Mouse (Mus musculus) lung, postnatal 0 days (tissue): ENCODE measurements around the gene Pbx2. TPM values are rescaled to one million over a fixed set of nuclear protein-coding genes. Genes with fewer than 3 reads are reported as not detected.

Source experiments
- ATAC-seq: fragments of 200-750 bp; cut with Nextera tagmentation; 2 replicates; pipeline ENCODE4 v1.8.0; 2017; ENCODE audit warnings: moderate library complexity
- DNase-seq: peaks from one replicate; pipeline ENCODE4 v3.0.0-alpha.2; 2016; ENCODE audit warnings: low spot score
- H3K27ac ChIP-seq: fragments of 300-500 bp; sonication (generic); 2 replicates; pipeline ENCODE4 v1.5.1; 2014; ENCODE audit warnings: antibody characterized with exemption, mild to moderate bottlenecking, low read length, mixed read lengths
- H3K27me3 ChIP-seq: fragments of 300-500 bp; sonication (generic); replicated peaks from 2 replicates; pipeline ENCODE4 v1.6.1; 2014; ENCODE audit warnings: low read length, mixed read lengths; ENCODE audit not compliant: insufficient read depth
- H3K36me3 ChIP-seq: fragments of 300-500 bp; sonication (generic); 2 replicates; pipeline ENCODE4 v1.6.1; 2014; ENCODE audit warnings: low read length, mixed read lengths; ENCODE audit not compliant: insufficient read depth
- H3K4me1 ChIP-seq: fragments of 300-500 bp; sonication (generic); 2 replicates; pipeline ENCODE4 v1.6.1; 2014; ENCODE audit warnings: antibody characterized with exemption, low read depth, low read length, mixed read lengths; ENCODE audit not compliant: insufficient read depth
- H3K4me2 ChIP-seq: fragments of 300-500 bp; sonication (generic); replicated peaks from 2 replicates; pipeline ENCODE4 v1.6.1; 2014; ENCODE audit warnings: low read depth, mild to moderate bottlenecking, low read length, moderate library complexity, mixed read lengths
- H3K4me3 ChIP-seq: fragments of 300-500 bp; sonication (generic); 2 replicates; pipeline ENCODE4 v1.5.1; 2014; ENCODE audit warnings: low read depth, low read length
- H3K9ac ChIP-seq: fragments of 300-500 bp; sonication (generic); replicated peaks from 2 replicates; pipeline ENCODE4 v1.6.1; 2014; ENCODE audit warnings: low read depth, mild to moderate bottlenecking
- H3K9me3 ChIP-seq: fragments of 300-500 bp; sonication (generic); 2 replicates; pipeline ENCODE4 v1.6.1; 2016; ENCODE audit warnings: low read length, mixed read lengths
- CTCF ChIP-seq: IDR thresholded peaks from 2 replicates; pipeline ENCODE4 v1.5.1; 2016; ENCODE audit warnings: antibody characterized with exemption, mild to moderate bottlenecking
- EP300 ChIP-seq: IDR thresholded peaks from 2 replicates; pipeline ENCODE4 v1.6.1; 2016; ENCODE audit warnings: antibody characterized with exemption, mild to moderate bottlenecking, control low read depth
- WGBS: fragments of 180-500 bp; shearing (Covaris S2); extraction: QIAGEN DNeasy Blood & Tissue Kit; methylation state at CpG from one replicate; pipeline ENCODE4 v1.1.7; 2014; 5-methylcytosine and 5-hydroxymethylcytosine counted together
- polyA plus RNA-seq: library from polyadenylated mRNA; unstranded; fragments of >200 nt; fragmentation: Nextera tagmentation; extraction: Ambion mirVana; gene quantifications from 2 replicates; pipeline ENCODE4 v1.2.1, GENCODE M21; 2015

Gene Pbx2
- polyA plus RNA-seq, 1 experiment from 2014 or later: 15.0 TPM

DNA sequence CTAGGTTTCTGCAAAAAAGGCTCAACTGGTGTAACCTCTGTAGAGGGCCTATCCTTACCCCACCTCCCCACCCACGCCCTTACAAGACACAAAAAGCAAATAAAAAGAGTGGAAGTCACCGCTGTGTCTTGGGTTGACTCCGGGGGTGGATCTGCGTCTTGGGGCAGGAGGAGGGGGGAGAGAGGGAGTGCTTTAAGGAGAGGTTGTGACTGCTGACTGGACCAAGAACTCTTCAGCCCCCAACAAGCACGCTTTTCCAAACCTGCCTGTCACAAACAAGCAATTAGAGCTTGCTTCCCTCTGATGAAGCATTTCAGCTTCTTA is 37.5 kb downstream of the Pbx2 start:
- Histone ChIP-seq H3K27me3 (peaks cover 32% of the 10 kb centered on the region), H3K27ac (no peak overlapping the region; the same call in 1 of the 2 replicates), H3K9ac (0 out of 2 replicates have a peak overlapping the region, but pooled peaks have one; percentile 46), H3K4me2 (peak overlapping the region; percentile 62), H3K9me3 (no peaks in the 10 kb centered on the region), H3K36me3 (no peaks in the 10 kb centered on the region), H3K4me3 (no peak overlapping the region), H3K4me1 (peaks cover 21% of the 10 kb centered on the region; the same call in 1 of the 2 replicates)
- ATAC-seq: no peak
- TF ChIP-seq EP300 (no peak), CTCF (no peak)
- 28% methylated on average over 5 of the region's 5 CpGs for WGBS
- DNase-seq: no peak

DNA sequence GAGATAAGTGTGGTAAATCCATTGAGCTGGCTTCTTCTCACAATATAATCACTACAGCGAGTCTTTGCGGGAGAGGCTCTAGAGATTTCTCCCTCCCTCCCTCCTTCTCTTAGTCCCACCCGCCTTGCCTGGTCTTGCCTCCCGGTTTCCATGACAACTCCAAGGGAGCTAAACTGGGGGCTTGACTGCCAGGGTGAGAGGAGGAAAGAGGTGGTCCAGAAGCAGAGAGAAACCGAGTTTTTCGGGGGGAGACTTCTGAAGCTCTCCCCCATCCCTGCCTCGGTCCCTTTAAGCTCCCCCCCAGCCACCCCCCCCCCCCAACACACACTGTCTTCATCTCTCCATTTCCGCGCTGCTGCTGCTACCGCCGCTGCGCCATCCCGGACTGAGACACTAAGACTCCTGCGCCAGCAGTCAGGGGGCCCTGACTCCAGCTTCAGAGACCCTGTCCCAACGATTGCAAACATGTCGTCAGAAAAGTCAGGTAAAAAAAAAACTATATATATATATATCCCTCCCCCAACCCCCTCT is 38.2 kb downstream of the Pbx2 start, which contains the start of gene Prrt1:
Prrt1 (plus strand) TSS at position 313 of the 531 bp plus-strand sequence.
- TF ChIP-seq EP300 (no peak), CTCF (no peak)
- peak within 1 kb of the TSS; percentile 62 for H3K4me2 ChIP-seq
- 0 out of 2 replicates have a peak within 1 kb of the TSS, but pooled peaks have one; percentile 46 for H3K9ac ChIP-seq
- H3K4me3 ChIP-seq: peak within 1 kb of the TSS; percentile 60
- 5% methylated on average over 16 of the region's 16 CpGs for WGBS
- H3K36me3 ChIP-seq: no peaks in the 10 kb centered on the region
- H3K27ac ChIP-seq: peak within 1 kb of the TSS; percentile 90; the same call in 1 of the 2 replicates
- no peaks in the 10 kb centered on the region for H3K9me3 ChIP-seq
- no peak for DNase-seq
- peaks cover 38% of the 10 kb centered on the region for H3K27me3 ChIP-seq
- H3K4me1 ChIP-seq: peaks cover 21% of the 10 kb centered on the region; the same call in 1 of the 2 replicates
- ATAC-seq: no peak

GRCm38 (mm10) chr17:34629796-34630603 is 38.9 kb downstream of the Pbx2 start:
- no peak overlapping the region for H3K27ac ChIP-seq
- peaks cover 42% of the 10 kb centered on the region for H3K27me3 ChIP-seq
- no peak for ATAC-seq
- TF ChIP-seq CTCF (no peak), EP300 (no peak)
- no peaks in the 10 kb centered on the region for H3K9me3 ChIP-seq
- H3K4me3 ChIP-seq: no peak overlapping the region
- DNase-seq: no peak
- no peaks in the 10 kb centered on the region for H3K36me3 ChIP-seq
- H3K9ac ChIP-seq: no peak overlapping the region
- H3K4me1 ChIP-seq: peaks cover 21% of the 10 kb centered on the region; the same call in 1 of the 2 replicates
- H3K4me2 ChIP-seq: peak overlapping the region; percentile 43
- WGBS: 24% methylated on average over 12 of the region's 12 CpGs

- H3K4me2 ChIP-seq: peak overlapping the region; percentile 43
- H3K9ac ChIP-seq: no peak overlapping the region
- DNase-seq (no peak), ATAC-seq (no peak)
- no peaks in the 10 kb centered on the region for H3K36me3 ChIP-seq
- H3K4me3 ChIP-seq: peak overlapping the region; percentile 17
- peaks cover 21% of the 10 kb centered on the region; the same call in 1 of the 2 replicates for H3K4me1 ChIP-seq
- TF ChIP-seq CTCF (no peak), EP300 (no peak)
- H3K27ac ChIP-seq: no peak overlapping the region
- no peaks in the 10 kb centered on the region for H3K9me3 ChIP-seq
- peaks cover 42% of the 10 kb centered on the region for H3K27me3 ChIP-seq
- 2% methylated on average over 30 of the region's 48 CpGs for WGBS
Measured at GRCm38 (mm10) chr17:34630761-34631301, 39.8 kb downstream of the Pbx2 start.

DNA sequence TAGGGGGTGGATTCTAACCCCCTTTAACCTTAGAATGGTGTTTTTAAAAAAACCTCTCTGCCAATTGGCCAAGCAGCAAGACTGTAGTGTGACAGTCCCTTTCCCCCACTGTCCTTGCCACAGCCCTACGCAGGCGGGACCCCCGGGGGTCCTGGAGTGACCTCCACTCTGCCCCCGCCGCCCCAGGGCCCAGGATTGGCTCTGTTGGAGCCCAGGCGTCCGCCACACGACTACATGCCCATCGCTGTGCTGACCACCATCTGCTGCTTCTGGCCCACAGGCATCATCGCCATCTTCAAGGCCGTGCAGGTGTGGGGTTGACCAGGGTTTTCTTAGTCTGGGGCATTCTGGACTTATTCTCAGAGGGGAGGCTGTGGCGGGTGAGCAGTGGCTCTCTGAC is 40.6 kb downstream of the Pbx2 start:
- ATAC-seq: no peak
- Histone ChIP-seq H3K27ac (no peak overlapping the region), H3K4me1 (peaks cover 15% of the 10 kb centered on the region; the same call in 1 of the 2 replicates), H3K36me3 (no peaks in the 10 kb centered on the region), H3K9ac (no peak overlapping the region), H3K9me3 (no peaks in the 10 kb centered on the region), H3K4me3 (peak overlapping the region; percentile 14; the same call in 1 of the 2 replicates), H3K27me3 (peaks cover 42% of the 10 kb centered on the region), H3K4me2 (peak overlapping the region; percentile 43)
- DNase-seq: no peak
- no peak for TF ChIP-seq EP300
- 17% methylated on average over 11 of the region's 12 CpGs for WGBS

DNA sequence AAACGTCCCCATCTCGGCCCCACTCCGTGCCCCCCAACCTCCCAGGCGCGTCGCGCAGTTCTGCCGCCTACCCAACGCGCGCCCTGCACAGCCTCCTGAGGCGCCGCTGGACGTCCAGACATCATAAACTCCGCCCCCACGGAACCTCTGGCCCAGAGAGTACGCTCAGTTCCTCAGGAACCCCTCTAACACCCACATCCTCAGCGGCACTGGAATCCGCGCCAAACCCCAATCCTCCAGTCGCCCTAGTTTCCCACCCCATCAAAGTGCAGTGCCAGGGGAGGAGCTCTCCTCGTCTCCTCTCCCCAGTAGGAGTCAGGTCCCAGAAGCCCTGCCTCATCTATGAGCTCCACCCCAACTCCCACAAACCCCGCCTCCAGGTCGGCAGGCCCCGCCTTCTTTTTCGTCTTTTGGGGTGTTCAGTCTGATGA is 41.2 kb downstream of the Pbx2 start:
- H3K4me2 ChIP-seq: peak overlapping the region; percentile 43
- 2% methylated on average over 25 of the region's 26 CpGs for WGBS
- no peaks in the 10 kb centered on the region for H3K9me3 ChIP-seq
- TF ChIP-seq EP300 (no peak), CTCF (no peak)
- ATAC-seq (peak; percentile 66), DNase-seq (peak; percentile 76)
- peaks cover 42% of the 10 kb centered on the region for H3K27me3 ChIP-seq
- no peak overlapping the region for H3K9ac ChIP-seq
- H3K4me1 ChIP-seq: peaks cover 14% of the 10 kb centered on the region; the same call in 1 of the 2 replicates
- H3K36me3 ChIP-seq: no peaks in the 10 kb centered on the region
- peak overlapping the region; percentile 14 for H3K4me3 ChIP-seq
- no peak overlapping the region for H3K27ac ChIP-seq
